Mouse (Mus musculus) stomach, postnatal 0 days (tissue): ENCODE results near the gene Vil1. TPM values are rescaled to one million over a fixed set of nuclear protein-coding genes. Genes with fewer than 3 reads are reported as not detected.

ENCODE experiments used
- ATAC-seq: fragments of 200-750 bp; cut with Nextera tagmentation; 2 replicates; pipeline ENCODE4 v1.8.0; 2017; ENCODE audit not compliant: low FRiP score, low TSS enrichment
- DNase-seq: peaks from one replicate; pipeline ENCODE4 v3.0.0-alpha.2; 2016; ENCODE audit warnings: low spot score
- H3K27ac ChIP-seq: fragments of 300-500 bp; sonication (generic); replicated peaks from 2 replicates; pipeline ENCODE4 v1.5.1; 2014; ENCODE audit warnings: mild to moderate bottlenecking, control low read depth
- H3K27me3 ChIP-seq: fragments of 300-500 bp; sonication (generic); 2 replicates; pipeline ENCODE4 v1.6.1; 2014; ENCODE audit warnings: low read length; ENCODE audit not compliant: control insufficient read depth, insufficient read depth
- H3K36me3 ChIP-seq: fragments of 300-500 bp; sonication (generic); 2 replicates; pipeline ENCODE4 v1.6.1; 2014; ENCODE audit warnings: low read length, mixed read lengths; ENCODE audit not compliant: control insufficient read depth, insufficient read depth
- H3K4me1 ChIP-seq: fragments of 300-500 bp; sonication (generic); replicated peaks from 2 replicates; pipeline ENCODE4 v1.6.1; 2014; ENCODE audit warnings: antibody characterized with exemption; ENCODE audit not compliant: control insufficient read depth, insufficient read depth
- H3K4me2 ChIP-seq: fragments of 300-500 bp; sonication (generic); replicated peaks from 2 replicates; pipeline ENCODE4 v1.6.1; 2014; ENCODE audit warnings: low read depth, mild to moderate bottlenecking, control low read depth, moderate library complexity
- H3K4me3 ChIP-seq: fragments of 300-500 bp; sonication (generic); 2 replicates; pipeline ENCODE4 v1.5.1; 2014; ENCODE audit warnings: low read depth, low read length, control low read depth
- H3K9ac ChIP-seq: fragments of 300-500 bp; sonication (generic); 2 replicates; pipeline ENCODE4 v1.6.1; 2014; ENCODE audit warnings: mild to moderate bottlenecking, low read length, control low read depth, mixed read lengths
- H3K9me3 ChIP-seq: fragments of 300-500 bp; sonication (generic); 2 replicates; pipeline ENCODE4 v1.6.1; 2016; ENCODE audit warnings: low read length; ENCODE audit not compliant: control insufficient read depth
- CTCF ChIP-seq: IDR thresholded peaks from 2 replicates; pipeline ENCODE4 v1.5.1; 2016; ENCODE audit warnings: antibody characterized with exemption, low read depth, mild to moderate bottlenecking, moderate library complexity
- EP300 ChIP-seq: optimal IDR thresholded peaks from 2 replicates; pipeline ENCODE3; 2016; ENCODE audit warnings: antibody characterized with exemption
- WGBS: fragments of 180-500 bp; shearing (Covaris S2); extraction: QIAGEN DNeasy Blood & Tissue Kit; methylation state at CpG from one replicate; pipeline ENCODE4 v1.1.7; 2014; 5-methylcytosine and 5-hydroxymethylcytosine counted together
- microRNA counts: library from miRNA; unstranded; fragments of <30 nt; microRNA quantifications from one replicate; lab custom pipeline; 2015
- microRNA-seq: library from miRNA; unstranded; fragments of <30 nt; microRNA quantifications from one replicate; pipeline ENCODE4, GENCODE M21; 2016
- polyA plus RNA-seq: library from polyadenylated mRNA; unstranded; fragments of >200 nt; fragmentation: Nextera tagmentation; extraction: Ambion mirVana; gene quantifications from 2 replicates; pipeline ENCODE4 v1.2.1, GENCODE M21; 2015

Vil1 gene
- polyA plus RNA-seq, 1 experiment from 2014 or later, result 12.8 TPM

GRCm38 (mm10) chr1:74439166-74439876 lies 30.1 kb downstream of the Vil1 start:
- ATAC-seq (no peak), DNase-seq (no peak)
- Histone ChIP-seq H3K27ac (no peak overlapping the region), H3K4me3 (no peak overlapping the region), H3K27me3 (no peaks in the 10 kb centered on the region), H3K9ac (no peak overlapping the region), H3K9me3 (no peaks in the 10 kb centered on the region), H3K4me2 (no peak overlapping the region), H3K4me1 (no peaks in the 10 kb centered on the region; the same call in 1 of the 2 replicates), H3K36me3 (peaks cover 9% of the 10 kb centered on the region)
- WGBS, result 85% methylated on average over 19 of the region's 19 CpGs
- no peak for TF ChIP-seq CTCF
- TF ChIP-seq EP300, result no peak

GRCm38 (mm10) chr1:74444538-74444937 lies 35.4 kb downstream of the Vil1 start:
- Histone ChIP-seq H3K4me1 (no peaks in the 10 kb centered on the region), H3K4me3 (no peak overlapping the region), H3K27me3 (no peaks in the 10 kb centered on the region), H3K36me3 (peaks cover 10% of the 10 kb centered on the region), H3K9me3 (no peaks in the 10 kb centered on the region), H3K27ac (no peak overlapping the region), H3K9ac (no peak overlapping the region), H3K4me2 (no peak overlapping the region)
- no peak for TF ChIP-seq EP300
- no peak for TF ChIP-seq CTCF
- 92% methylated on average over 2 of the region's 2 CpGs for WGBS
- ATAC-seq (no peak), DNase-seq (no peak)

GRCm38 (mm10) chr1:74452611-74453045 lies 43.5 kb downstream of the Vil1 start:
- Histone ChIP-seq H3K36me3 (peaks cover 13% of the 10 kb centered on the region), H3K9ac (no peak overlapping the region), H3K4me1 (no peaks in the 10 kb centered on the region), H3K27me3 (no peaks in the 10 kb centered on the region), H3K4me3 (no peak overlapping the region), H3K9me3 (no peaks in the 10 kb centered on the region), H3K27ac (no peak overlapping the region), H3K4me2 (no peak overlapping the region)
- 31% methylated on average over 4 of the region's 4 CpGs for WGBS
- ATAC-seq, result peak; percentile 96
- DNase-seq, result peak; percentile 69
- no peak for TF ChIP-seq EP300
- TF ChIP-seq CTCF, result peak; percentile 84

- TF ChIP-seq EP300 (no peak), CTCF (peak; percentile 79)
- H3K4me2 ChIP-seq, result no peak overlapping the region
- H3K27ac ChIP-seq, result no peak overlapping the region
- no peak overlapping the region for H3K9ac ChIP-seq
- H3K4me1 ChIP-seq, result no peaks in the 10 kb centered on the region
- peak; percentile 50 for DNase-seq
- no peak for ATAC-seq
- no peak overlapping the region for H3K4me3 ChIP-seq
- WGBS, result 65% methylated on average over 2 of the region's 2 CpGs
- no peaks in the 10 kb centered on the region for H3K27me3 ChIP-seq
- H3K9me3 ChIP-seq, result no peaks in the 10 kb centered on the region
- H3K36me3 ChIP-seq, result 0 out of 2 replicates have a peak, but pooled peaks cover 7% of the 10 kb centered on the region
Measured at GRCm38 (mm10) chr1:74460273-74460672, 51.1 kb downstream of the Vil1 start.

MicroRNAs encoded within 50 kb of the gene (microRNA counts, 519-probe panel; counts per million panel counts)
- 5,618 counts per million, percentile 65 among the panel's probes with 10 or more counts for microRNA mmu-miR-26b (lab: Ali Mortazavi, UCI)

Small RNA genes within 50 kb of the gene (microRNA-seq; reads per million reads assigned to microRNA genes)
- 41,431 reads per million, percentile 98 among the genes with 10 or more reads in this experiment for gene Mir26b

Other genes starting within 250 kb of the Vil1 start
- 0.08 TPM in 1 of 2 replicates, not detected in the other for gene Cxcr1, start 214.7 kb upstream of the Vil1 start, polyA plus RNA-seq
- gene Arpc2, start 173.3 kb upstream of the Vil1 start, polyA plus RNA-seq, result 585 and 595 TPM in 2 replicates
- gene Gpbar1, start 130.8 kb upstream of the Vil1 start, polyA plus RNA-seq, result 0.51 and 0.63 TPM in 2 replicates
- gene Aamp, start 124.6 kb upstream of the Vil1 start, polyA plus RNA-seq, result 154 and 157 TPM in 2 replicates
- 84.8 and 88.2 TPM in 2 replicates for gene Pnkd, start 124.4 kb upstream of the Vil1 start, polyA plus RNA-seq
- 109 and 118 TPM in 2 replicates for gene Tmbim1, start 103.8 kb upstream of the Vil1 start, polyA plus RNA-seq
- gene Catip, start 47.3 kb upstream of the Vil1 start, polyA plus RNA-seq, result 0.50 and 0.73 TPM in 2 replicates
- gene Slc11a1, start 34.2 kb upstream of the Vil1 start, polyA plus RNA-seq, result 3.0 and 3.8 TPM in 2 replicates
- 45.2 and 47.4 TPM in 2 replicates for gene Ctdsp1, start 17.9 kb upstream of the Vil1 start, polyA plus RNA-seq
- 23.7 and 25.4 TPM in 2 replicates for gene Cnot9, start 96.7 kb downstream of the Vil1 start, polyA plus RNA-seq
- 0.31 and 0.36 TPM in 2 replicates for gene Plcd4, start 133.5 kb downstream of the Vil1 start, polyA plus RNA-seq
- gene Usp37, start 134.9 kb downstream of the Vil1 start, polyA plus RNA-seq, result 7.7 and 8.3 TPM in 2 replicates
- 1.9 and 2.1 TPM in 2 replicates for gene Zfp142, start 178.9 kb downstream of the Vil1 start, polyA plus RNA-seq
- 8.6 and 9.6 TPM in 2 replicates for gene Bcs1l, start 178.9 kb downstream of the Vil1 start, polyA plus RNA-seq
- gene Rnf25, start 192.0 kb downstream of the Vil1 start, polyA plus RNA-seq, result 22.9 and 24.3 TPM in 2 replicates
- gene Stk36, start 192.1 kb downstream of the Vil1 start, polyA plus RNA-seq, result 1.1 and 1.3 TPM in 2 replicates